Mouse (Mus musculus) T-helper 1 cell (primary cell): ENCODE data around the gene R3hdm2.

ENCODE experiments used
- in situ Hi-C: fragments of 300-600 bp; cut with MboI, MseI; formaldehyde crosslinking; loops from one replicate; pipeline ENCODE4 v1.15.1; 2025; ENCODE audit warnings: high pct_unique_total_duplicates

Gene R3hdm2

GRCm38 (mm10) chr10:127541510-127541909, 161.4 kb downstream of the R3hdm2 start:
- in situ Hi-C loops: loop anchor here (5.0 kb wide), 1 partner anchor 34 kb away; no protein-coding TSS in a partner anchor

DNA sequence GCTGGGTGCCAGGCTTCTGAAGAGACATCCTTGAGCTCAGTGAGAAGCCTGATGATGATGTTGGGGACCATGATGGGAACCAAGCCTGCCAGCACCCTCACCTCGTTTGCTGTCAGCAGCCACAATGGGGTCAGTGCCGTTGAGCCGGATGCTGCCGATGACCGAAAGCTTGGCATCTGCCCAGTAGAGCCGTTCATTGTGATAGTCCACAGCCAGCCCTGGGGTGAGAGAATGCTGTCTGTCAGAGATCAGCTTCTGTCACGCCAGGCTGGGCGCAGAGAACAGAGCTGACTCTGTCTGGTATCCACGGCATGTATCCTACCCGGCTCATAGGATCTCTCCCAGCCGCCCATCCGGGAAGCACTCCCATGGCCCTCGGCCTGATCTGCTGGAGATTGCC, 162.0 kb downstream of the R3hdm2 start:
- in situ Hi-C loops: loop anchor here (5.0 kb wide), 1 partner anchor 35 kb away; no protein-coding TSS in a partner anchor

GRCm38 (mm10) chr10:127542720-127543119, 162.6 kb downstream of the R3hdm2 start:
- in situ Hi-C loops: loop anchor here (5.0 kb wide), 1 partner anchor 35 kb away; no protein-coding TSS in a partner anchor

GRCm38 (mm10) chr10:127543916-127544315, 163.8 kb downstream of the R3hdm2 start:
- in situ Hi-C loops: loop anchor here (5.0 kb wide), 1 partner anchor 37 kb away; no protein-coding TSS in a partner anchor

DNA sequence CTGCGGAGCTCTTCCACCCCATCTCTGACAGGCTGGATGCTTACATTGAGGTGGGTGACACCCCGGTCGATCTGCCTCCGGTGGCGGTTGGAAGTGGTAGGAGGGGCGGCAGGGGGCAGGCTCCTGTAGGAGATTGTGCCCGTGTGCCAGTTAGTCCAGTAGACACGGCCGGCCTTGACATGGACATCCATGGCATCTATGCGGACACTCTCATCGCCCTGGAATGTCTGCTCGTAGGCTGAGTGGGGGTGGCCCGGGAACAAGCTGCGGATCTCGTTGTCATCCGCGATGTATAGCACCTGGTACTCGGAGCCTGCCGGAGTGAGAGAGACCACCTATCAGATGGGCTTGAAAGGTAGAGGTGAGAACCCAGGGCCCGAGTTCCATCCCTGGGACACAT, 164.2 kb downstream of the R3hdm2 start:
- in situ Hi-C loops: loop anchor here (5.0 kb wide), 1 partner anchor 37 kb away; no protein-coding TSS in a partner anchor

DNA sequence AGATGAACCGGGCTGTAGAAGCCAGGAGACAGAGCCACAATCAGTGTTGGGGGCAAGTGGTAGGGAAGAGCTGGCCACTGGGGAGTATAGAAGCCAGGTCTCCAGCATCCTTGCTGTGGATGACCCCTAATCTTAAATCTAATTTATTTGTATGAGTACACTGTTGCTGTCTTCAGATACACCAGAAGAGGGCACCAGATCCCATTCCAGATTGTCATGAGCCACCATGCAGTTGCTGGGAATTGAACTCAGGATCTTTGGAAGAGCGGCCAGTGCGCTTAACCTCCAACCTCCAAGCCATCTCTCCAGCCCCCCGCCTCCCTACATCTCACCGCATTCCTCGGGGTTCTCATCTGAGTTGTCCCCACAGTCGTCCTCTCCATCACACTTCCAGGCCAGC, 166.4 kb downstream of the R3hdm2 start:
- in situ Hi-C loops: no loop called here

GRCm38 (mm10) chr10:127548236-127548635, 168.1 kb downstream of the R3hdm2 start:
- in situ Hi-C loops: no loop called here
